Mouse (Mus musculus) MEL (cell line): ENCODE measurements around the gene Gm1673. TPM values are rescaled to one million over a fixed set of nuclear protein-coding genes. Genes with fewer than 3 reads are reported as not detected.

Experiments
- DNase-seq: peaks from one replicate; pipeline ENCODE4 v3.0.0; 2011; ENCODE audit warnings: low read depth, low spot score
- H3K27ac ChIP-seq: 2 replicates; pipeline ENCODE4 v1.5.1; 2012; ENCODE audit warnings: low read depth, mild to moderate bottlenecking, control low read depth, low read length, moderate library complexity; ENCODE audit not compliant: control insufficient read depth
- H3K27me3 ChIP-seq, 2 experiments: fragments of 150-350 bp in 1 of 2; sonication (generic) in 1 of 2; 2 replicates each; pipeline ENCODE4 v1.6.1; 2012; ENCODE audit warnings: low read length in 2 of 2, mild to moderate bottlenecking in 2 of 2, improper control_type of control experiment in 1 of 2, moderate library complexity in 1 of 2; ENCODE audit not compliant: insufficient read depth in 2 of 2, control insufficient read depth in 1 of 2
- H3K36me3 ChIP-seq, 2 experiments: 2 replicates each; pipeline ENCODE4 v1.6.1; 2012 to 2014; ENCODE audit warnings: low read length in 2 of 2, improper control_type of control experiment in 1 of 2, inconsistent platforms in 1 of 2, mild to moderate bottlenecking in 1 of 2; ENCODE audit not compliant: insufficient read depth in 2 of 2, control insufficient read depth in 1 of 2
- H3K4me1 ChIP-seq, 2 experiments: fragments of 150-350 bp in 1 of 2; sonication (generic) in 1 of 2; 2 replicates each; pipeline ENCODE4 v1.6.1; 2012; ENCODE audit warnings: low read length in 2 of 2, improper control_type of control experiment in 1 of 2, mild to moderate bottlenecking in 1 of 2; ENCODE audit not compliant: insufficient read depth in 2 of 2, control insufficient read depth in 1 of 2
- H3K4me3 ChIP-seq, 2 experiments: fragments of 150-350 bp in 1 of 2; sonication (generic) in 1 of 2; 2 replicates each; pipeline ENCODE4 v1.5.1; 2012; ENCODE audit warnings: low read depth in 2 of 2, low read length in 2 of 2, mild to moderate bottlenecking in 2 of 2, moderate library complexity in 2 of 2, control low read depth in 1 of 2, improper control_type of control experiment in 1 of 2; ENCODE audit not compliant: control insufficient read depth in 1 of 2, insufficient read depth in 1 of 2
- H3K79me2 ChIP-seq: 2 replicates; pipeline ENCODE4 v1.6.1; 2012; ENCODE audit warnings: mild to moderate bottlenecking, low read length, moderate library complexity; ENCODE audit not compliant: control insufficient read depth, poor library complexity, insufficient read depth
- H3K9ac ChIP-seq: 2 replicates; pipeline ENCODE4 v1.6.1; 2012; ENCODE audit warnings: low read depth, mild to moderate bottlenecking, control low read depth, low read length, moderate library complexity; ENCODE audit not compliant: control insufficient read depth, poor library complexity, severe bottlenecking
- H3K9me3 ChIP-seq: fragments of 150-350 bp; sonication (generic); replicated peaks from 2 replicates; pipeline ENCODE4 v1.6.1; 2012; ENCODE audit warnings: mild to moderate bottlenecking, low read length, improper control_type of control experiment, moderate library complexity; ENCODE audit not compliant: insufficient read depth
- ELF1 ChIP-seq: IDR thresholded peaks from 2 replicates; pipeline ENCODE4 v1.6.1; 2014; ENCODE audit warnings: low read depth, mild to moderate bottlenecking, inconsistent platforms, low read length, improper control_type of control experiment, moderate library complexity
- EP300 ChIP-seq, 2 experiments: IDR thresholded peaks; 2 replicates each; pipeline ENCODE4 v1.6.1; 2011; ENCODE audit warnings: improper control_type of control experiment in 2 of 2, low read length in 2 of 2, low read depth in 1 of 2, mild to moderate bottlenecking in 1 of 2
- KAT2A ChIP-seq: conservative IDR thresholded peaks from 2 replicates; pipeline ENCODE4 v1.6.1; 2012; ENCODE audit warnings: low read depth, low read length, improper control_type of control experiment, inconsistent platforms
- MAFK ChIP-seq: IDR thresholded peaks from 2 replicates; pipeline ENCODE4 v1.6.1; 2011; ENCODE audit warnings: low read depth, mild to moderate bottlenecking, low read length, improper control_type of control experiment, borderline replicate concordance
- MAX ChIP-seq: IDR thresholded peaks from 2 replicates; pipeline ENCODE4 v1.6.1; 2011; ENCODE audit warnings: low read length, improper control_type of control experiment
- MEF2A ChIP-seq: IDR thresholded peaks from 2 replicates; pipeline ENCODE4 v1.6.1; 2014; ENCODE audit warnings: low read depth, mild to moderate bottlenecking, inconsistent platforms, low read length, improper control_type of control experiment; ENCODE audit not compliant: poor library complexity, insufficient replicate concordance, severe bottlenecking; ENCODE audit errors: extremely low read depth
- NRF1 ChIP-seq: IDR thresholded peaks from 2 replicates; pipeline ENCODE4 v1.6.1; 2014; ENCODE audit warnings: low read depth, mild to moderate bottlenecking, inconsistent platforms, low read length, improper control_type of control experiment, moderate library complexity; ENCODE audit not compliant: poor library complexity, insufficient read depth, severe bottlenecking
- POLR2AphosphoS2 ChIP-seq: IDR thresholded peaks from 2 replicates; pipeline ENCODE4 v1.6.1; 2011; ENCODE audit warnings: low read length, improper control_type of control experiment
- RAD21 ChIP-seq: IDR thresholded peaks from 2 replicates; pipeline ENCODE4 v1.6.1; 2011; ENCODE audit warnings: mild to moderate bottlenecking, low read depth, low read length, improper control_type of control experiment
- SIN3A ChIP-seq: IDR thresholded peaks from 2 replicates; pipeline ENCODE4 v1.6.1; 2012; ENCODE audit warnings: low read length, improper control_type of control experiment, inconsistent platforms
- TBP ChIP-seq: IDR thresholded peaks from 2 replicates; pipeline ENCODE4 v1.8.0; 2011; ENCODE audit warnings: low read depth, low read length, improper control_type of control experiment
- USF2 ChIP-seq, 2 experiments: IDR thresholded peaks; 2 replicates each; pipeline ENCODE4 v1.6.1; 2011 to 2012; ENCODE audit warnings: improper control_type of control experiment in 2 of 2, low read length in 2 of 2, borderline replicate concordance in 1 of 2, inconsistent platforms in 1 of 2, low read depth in 1 of 2, mild to moderate bottlenecking in 1 of 2; ENCODE audit not compliant: insufficient read depth in 1 of 2
- ZC3H11A ChIP-seq: IDR thresholded peaks from 2 replicates; pipeline ENCODE4 v1.6.1; 2012; ENCODE audit warnings: low read depth, mild to moderate bottlenecking, inconsistent platforms, low read length, improper control_type of control experiment
- polyA plus RNA-seq, 2 experiments: library from polyadenylated mRNA; stranded (reverse) in 1 of 2; unstranded in 1 of 2; fragments of >175 nt in 1 of 2; fragments of >200 nt in 1 of 2; gene quantifications; 2 replicates each; pipeline versions ENCODE4 v1.2.1 to v1.2.4; 2012; ENCODE audit warnings: low replicate concordance in 2 of 2, low read depth in 1 of 2; ENCODE audit not compliant: insufficient read length in 2 of 2, insufficient read depth in 1 of 2, missing spikeins in 1 of 2
- total RNA-seq: library from RNA; depleted of rRNA; stranded (reverse); fragments of 300-350 nt; gene quantifications from 2 replicates; pipeline ENCODE4 v1.2.3, GENCODE M21; 2012

Gm1673 gene
- total and polyA plus RNA-seq, 3 experiments: not detected

DNA sequence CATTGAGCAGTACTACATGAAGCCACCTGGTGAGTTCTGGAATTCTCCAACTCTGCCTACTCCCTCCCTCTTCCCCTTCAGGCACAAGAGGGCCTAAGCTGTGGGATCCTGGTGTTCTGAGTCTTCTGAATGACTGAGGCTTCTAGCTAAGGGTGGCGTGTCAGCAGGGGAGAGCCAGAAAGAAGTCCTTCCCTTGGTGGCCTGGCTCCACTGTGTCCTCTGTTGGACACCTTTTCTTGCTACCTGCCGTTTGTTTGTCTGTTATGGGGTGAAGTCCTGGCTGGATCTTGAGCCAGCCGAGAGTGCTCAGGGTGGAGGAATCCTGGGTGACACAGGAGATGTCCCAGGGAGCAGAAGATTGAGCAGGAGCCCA is 15.3 kb downstream of the Gm1673 start:
- H3K4me3 ChIP-seq: no peak overlapping the region
- H3K9ac ChIP-seq: no peak overlapping the region
- no peaks in the 10 kb centered on the region for H3K79me2 ChIP-seq
- H3K9me3 ChIP-seq: no peaks in the 10 kb centered on the region
- no peak for TF ChIP-seq EP300 (IDR thresholded peaks at IDR 0.05; ENCODE audit: low read depth in 1 of 2, low read length in 2 of 2)
- no peak for TF ChIP-seq MEF2A
- TF ChIP-seq POLR2AphosphoS2: no peak
- no peak for TF ChIP-seq MAFK
- no peak for TF ChIP-seq TBP
- no peak for TF ChIP-seq SIN3A
- TF ChIP-seq RAD21: no peak
- no peaks in the 10 kb centered on the region for H3K36me3 ChIP-seq
- no peaks in the 10 kb centered on the region for H3K4me1 ChIP-seq
- DNase-seq: no peak
- H3K27ac ChIP-seq: no peak overlapping the region
- no peaks in the 10 kb centered on the region for H3K27me3 ChIP-seq

DNA sequence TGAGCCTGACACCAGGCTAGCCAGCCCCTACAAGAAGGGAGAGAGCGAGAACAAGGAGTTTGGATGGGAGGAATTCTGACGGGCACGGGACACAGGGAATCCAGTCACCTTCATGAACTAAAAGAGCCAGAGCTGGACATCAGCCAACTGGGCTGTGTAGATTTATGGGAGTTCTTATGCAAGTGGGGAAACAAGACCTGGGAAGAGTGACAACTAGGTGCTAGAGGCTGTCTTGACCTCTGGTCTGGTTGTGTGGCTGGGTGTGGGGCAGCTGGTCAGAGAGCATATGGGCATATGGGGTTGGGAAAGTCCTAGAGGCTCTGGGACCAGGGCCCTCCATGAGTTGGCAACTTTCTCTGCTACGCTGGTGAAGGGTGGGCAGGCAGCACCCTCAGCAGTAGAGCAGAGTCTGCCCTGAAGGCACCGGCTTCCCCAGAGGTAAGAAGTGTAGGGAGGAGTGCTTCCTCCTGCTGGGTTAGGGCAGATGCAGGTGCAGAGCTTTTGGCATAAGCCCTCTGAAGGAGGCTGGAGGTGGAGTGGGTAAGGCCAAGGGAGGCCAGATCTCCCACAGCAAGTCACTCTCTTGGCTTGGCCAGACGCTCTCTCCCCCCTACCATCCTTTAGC is 16.3 kb downstream of the Gm1673 start:
- Histone ChIP-seq H3K9me3 (no peaks in the 10 kb centered on the region), H3K9ac (no peak overlapping the region), H3K27ac (no peak overlapping the region), H3K4me3 (no peak overlapping the region)
- TF ChIP-seq NRF1 (no peak), ZC3H11A (no peak), MAX (no peak), KAT2A (no peak), USF2 (IDR thresholded peaks at IDR 0.05; ENCODE audit: borderline replicate concordance in 1 of 2, insufficient read depth in 1 of 2, low read depth in 1 of 2, low read length in 2 of 2) (no peak)
- TF ChIP-seq, all 39 proteins: peak for 0
- H3K79me2 ChIP-seq: no peaks in the 10 kb centered on the region
- no peaks in the 10 kb centered on the region for H3K36me3 ChIP-seq
- no peaks in the 10 kb centered on the region for H3K27me3 ChIP-seq
- DNase-seq: no peak
- no peaks in the 10 kb centered on the region for H3K4me1 ChIP-seq

DNA sequence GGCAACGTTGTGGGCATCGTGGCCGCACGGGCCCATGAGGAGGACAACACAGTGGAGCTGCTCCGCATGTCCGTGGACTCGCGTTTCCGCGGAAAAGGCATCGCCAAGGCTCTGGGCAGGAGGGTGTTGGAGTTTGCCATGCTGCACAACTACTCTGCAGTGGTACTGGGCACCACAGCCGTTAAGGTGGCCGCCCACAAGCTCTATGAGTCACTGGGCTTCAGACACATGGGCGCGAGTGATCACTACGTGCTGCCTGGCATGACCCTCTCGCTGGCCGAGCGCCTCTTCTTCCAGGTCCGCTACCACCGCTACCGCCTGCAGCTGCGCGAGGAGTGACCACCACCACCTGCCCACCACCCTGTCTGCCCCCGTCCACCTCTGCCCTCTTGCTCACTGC is 17.6 kb downstream of the Gm1673 start:
- Histone ChIP-seq H3K27me3 (no peaks in the 10 kb centered on the region), H3K79me2 (no peaks in the 10 kb centered on the region), H3K36me3 (no peaks in the 10 kb centered on the region), H3K9me3 (no peaks in the 10 kb centered on the region), H3K27ac (no peak overlapping the region), H3K4me1 (no peaks in the 10 kb centered on the region), H3K4me3 (no peak overlapping the region), H3K9ac (no peak overlapping the region)
- no peak for TF ChIP-seq ELF1
- no peak for DNase-seq
